Mouse (Mus musculus) cortical plate, adult 2 months (tissue): ENCODE data around the gene Clmp.

ENCODE experiments used
- CTCF ChIP-seq: fragments of 200-500 bp; IDR thresholded peaks from 2 replicates; pipeline ENCODE4 v1.5.1; 2011; ENCODE audit warnings: mild to moderate bottlenecking, control low read depth, low read length; ENCODE audit not compliant: insufficient read depth; ENCODE audit errors: extremely low read depth
- POLR2A ChIP-seq: fragments of 200-500 bp; IDR thresholded peaks from 2 replicates; pipeline ENCODE4 v1.6.1; 2011; ENCODE audit warnings: mild to moderate bottlenecking, low read length, control low read depth; ENCODE audit not compliant: insufficient read depth; ENCODE audit errors: extremely low read depth

DNA sequence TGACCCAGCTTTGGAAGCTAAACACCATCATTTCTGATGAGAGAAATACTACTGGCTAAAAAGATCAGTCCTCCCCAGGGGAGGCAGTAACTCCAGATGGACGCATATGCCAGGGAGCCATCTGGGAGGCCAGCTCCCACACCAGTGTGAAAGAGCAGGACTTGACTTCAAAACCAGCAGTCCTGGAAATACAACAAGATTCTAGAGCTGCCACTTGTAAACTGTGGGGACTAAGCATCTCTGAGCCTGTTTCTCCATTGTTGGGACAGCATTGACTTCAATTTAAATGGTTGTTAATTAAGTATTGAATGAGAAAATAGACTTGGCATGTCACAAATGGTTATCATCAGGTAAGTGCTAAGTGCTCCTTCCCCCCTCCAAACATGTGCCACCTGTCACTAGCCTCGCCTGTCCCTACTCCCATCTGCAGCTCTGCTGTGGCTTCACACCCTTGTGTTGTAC, 37.6 kb downstream of the Clmp start:
- no peak for TF ChIP-seq CTCF
- TF ChIP-seq POLR2A: no peak
